Mouse (Mus musculus): ENCODE measurements around the gene Inhbe. TPM values are rescaled to one million over a fixed set of nuclear protein-coding genes. Genes with fewer than 3 reads are reported as not detected.
A peak's percentile ranks its signal among the peaks of the same experiment; 100 is the strongest.

Gene Inhbe
- polyA plus RNA-seq, 1 experiment from 2014 or later = 0.09 TPM

DNA sequence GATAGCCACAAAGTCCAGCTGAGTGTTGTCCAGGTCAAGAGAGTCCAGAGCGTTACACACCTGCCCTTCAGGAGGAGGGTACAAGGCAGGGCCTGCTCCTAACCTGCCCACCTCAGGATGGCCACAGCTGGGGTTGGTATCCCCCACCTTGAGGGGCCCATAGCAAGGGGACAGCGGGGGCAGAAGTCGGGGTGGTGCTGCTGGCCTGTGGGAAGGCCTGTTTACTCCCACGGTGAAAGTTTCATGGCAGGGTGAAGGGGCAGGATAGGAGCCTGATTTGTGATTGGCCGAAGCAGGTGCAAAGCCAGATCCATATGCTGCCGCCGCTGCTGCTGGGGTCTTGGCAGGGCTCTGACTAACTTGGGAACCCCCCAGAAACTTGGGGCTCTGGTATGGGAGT lies 24.0 kb downstream of the Inhbe start:
- 81% methylated on average over 7 of the region's 7 CpGs for WGBS
- Histone ChIP-seq H3K9me3 (no peaks in the 10 kb centered on the region), H3K36me3 (no peaks in the 10 kb centered on the region), H3K27me3 (peaks cover 53% of the 10 kb centered on the region), H3K4me2 (no peak overlapping the region), H3K27ac (replicated peaks) (no peak overlapping the region), H3K4me1 (replicated peaks) (peaks cover 14% of the 10 kb centered on the region), H3K4me3 (no peak overlapping the region), H3K9ac (no peak overlapping the region)
- ATAC-seq (ENCODE audit: low FRiP score, low read depth) = no peak

- no peak for ATAC-seq (ENCODE audit: low FRiP score, low read depth)
- Histone ChIP-seq H3K9ac (no peak overlapping the region), H3K27ac (replicated peaks) (no peak overlapping the region), H3K27me3 (peaks cover 76% of the 10 kb centered on the region), H3K9me3 (no peaks in the 10 kb centered on the region), H3K4me2 (no peak overlapping the region), H3K36me3 (no peaks in the 10 kb centered on the region), H3K4me3 (no peak overlapping the region), H3K4me1 (replicated peaks) (peaks cover 14% of the 10 kb centered on the region)
- 46% methylated on average over 18 of the region's 18 CpGs for WGBS
Observed at GRCm38 (mm10) chr10:127327461-127328145, 26.6 kb downstream of the Inhbe start.

- H3K9ac ChIP-seq = no peak overlapping the region
- 4% methylated on average over 29 of the region's 29 CpGs for WGBS
- H3K4me3 ChIP-seq = peak overlapping the region; percentile 35
- H3K27me3 ChIP-seq = peaks cover 77% of the 10 kb centered on the region
- H3K27ac ChIP-seq (replicated peaks) = no peak overlapping the region
- H3K4me2 ChIP-seq = peak overlapping the region; percentile 62
- peaks cover 14% of the 10 kb centered on the region for H3K4me1 ChIP-seq (replicated peaks)
- H3K36me3 ChIP-seq = no peaks in the 10 kb centered on the region
- H3K9me3 ChIP-seq = no peaks in the 10 kb centered on the region
- ATAC-seq (ENCODE audit: low FRiP score, low read depth) = no peak
Observed at GRCm38 (mm10) chr10:127326828-127327227, 27.4 kb downstream of the Inhbe start.

- Histone ChIP-seq H3K4me2 (peak overlapping the region; percentile 62), H3K9me3 (no peaks in the 10 kb centered on the region), H3K9ac (peak overlapping the region; percentile 27), H3K27me3 (peaks cover 77% of the 10 kb centered on the region), H3K36me3 (no peaks in the 10 kb centered on the region), H3K27ac (replicated peaks) (no peak overlapping the region), H3K4me3 (peak overlapping the region; percentile 35), H3K4me1 (replicated peaks) (peaks cover 14% of the 10 kb centered on the region)
- under 1% methylated on average over 48 of the region's 54 CpGs for WGBS
- ATAC-seq (ENCODE audit: low FRiP score, low read depth) = no peak; the same call in 1 of the 2 replicates
Observed at GRCm38 (mm10) chr10:127326017-127326801, 28.0 kb downstream of the Inhbe start.

- Histone ChIP-seq H3K4me3 (peak overlapping the region; percentile 35; the same call in 1 of the 2 replicates), H3K27ac (replicated peaks) (no peak overlapping the region), H3K9ac (peak overlapping the region; percentile 27; the same call in 1 of the 2 replicates), H3K4me1 (replicated peaks) (peaks cover 14% of the 10 kb centered on the region), H3K9me3 (no peaks in the 10 kb centered on the region), H3K27me3 (peaks cover 75% of the 10 kb centered on the region), H3K36me3 (no peaks in the 10 kb centered on the region), H3K4me2 (peak overlapping the region; percentile 62; the same call in 1 of the 2 replicates)
- ATAC-seq (ENCODE audit: low FRiP score, low read depth) = no peak
- 36% methylated on average over 14 of the region's 14 CpGs for whole genome bisulfite sequencing
Observed at GRCm38 (mm10) chr10:127325454-127326016, 28.7 kb downstream of the Inhbe start.

DNA sequence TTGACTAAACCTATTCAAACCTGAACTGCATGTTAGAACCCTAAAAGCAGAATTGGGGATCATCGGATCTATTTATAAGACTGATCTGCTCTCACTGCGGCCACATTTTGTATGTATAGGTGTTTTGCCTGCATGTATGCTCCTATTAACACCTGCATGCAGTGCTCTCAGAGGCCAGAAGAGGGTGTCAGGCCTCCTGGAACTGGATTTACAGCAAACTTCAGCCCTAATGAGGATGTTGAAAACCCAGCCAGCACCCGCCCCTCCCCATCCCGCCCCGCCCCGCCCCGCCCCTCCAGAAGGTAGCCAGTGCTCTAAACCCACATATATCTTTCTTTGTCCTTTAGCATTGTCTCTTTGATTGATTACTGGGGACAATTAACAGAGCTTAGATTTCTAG lies 29.7 kb downstream of the Inhbe start:
- Histone ChIP-seq H3K27ac (replicated peaks) (no peak overlapping the region), H3K9ac (no peak overlapping the region), H3K27me3 (peaks cover 68% of the 10 kb centered on the region), H3K4me2 (no peak overlapping the region), H3K9me3 (no peaks in the 10 kb centered on the region), H3K36me3 (no peaks in the 10 kb centered on the region), H3K4me1 (replicated peaks) (peaks cover 14% of the 10 kb centered on the region), H3K4me3 (no peak overlapping the region)
- WGBS = 10% methylated on average over 7 of the region's 7 CpGs
- ATAC-seq (ENCODE audit: low FRiP score, low read depth) = no peak

GRCm38 (mm10) chr10:127323131-127323855 lies 30.9 kb downstream of the Inhbe start:
- 83% methylated on average over 17 of the region's 17 CpGs for WGBS
- Histone ChIP-seq H3K4me1 (replicated peaks) (peaks cover 14% of the 10 kb centered on the region), H3K9ac (no peak overlapping the region), H3K4me2 (no peak overlapping the region), H3K27me3 (peaks cover 56% of the 10 kb centered on the region), H3K9me3 (no peaks in the 10 kb centered on the region), H3K36me3 (no peaks in the 10 kb centered on the region), H3K27ac (replicated peaks) (no peak overlapping the region), H3K4me3 (no peak overlapping the region)
- no peak for ATAC-seq (ENCODE audit: low FRiP score, low read depth)

DNA sequence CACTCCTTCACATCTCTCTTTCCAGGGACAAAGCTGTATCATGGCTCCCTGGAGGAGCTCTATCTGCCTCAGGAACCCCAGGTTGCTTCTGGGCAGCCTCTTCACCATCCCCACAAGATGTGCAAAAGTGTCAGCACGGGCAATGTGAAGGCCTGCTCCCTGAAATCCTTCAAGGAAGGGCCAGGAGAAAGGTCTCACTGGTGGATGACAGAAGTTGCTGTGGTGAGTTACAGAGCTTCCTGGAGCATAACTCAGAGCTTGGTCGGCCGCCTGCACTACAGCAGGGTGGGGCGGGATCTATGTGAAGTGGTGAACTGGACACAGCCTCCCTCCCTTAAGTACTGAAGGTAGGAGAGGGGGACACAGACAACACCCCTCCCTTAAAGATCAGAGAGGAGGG lies 31.5 kb downstream of the Inhbe start:
- 86% methylated on average over 4 of the region's 4 CpGs for WGBS
- H3K4me2 ChIP-seq = no peak overlapping the region
- no peaks in the 10 kb centered on the region for H3K9me3 ChIP-seq
- H3K4me1 ChIP-seq (replicated peaks) = peaks cover 14% of the 10 kb centered on the region
- no peak overlapping the region for H3K9ac ChIP-seq
- H3K4me3 ChIP-seq = no peak overlapping the region
- ATAC-seq (ENCODE audit: low FRiP score, low read depth) = no peak
- H3K36me3 ChIP-seq = no peaks in the 10 kb centered on the region
- H3K27me3 ChIP-seq = peaks cover 49% of the 10 kb centered on the region
- H3K27ac ChIP-seq (replicated peaks) = no peak overlapping the region

DNA sequence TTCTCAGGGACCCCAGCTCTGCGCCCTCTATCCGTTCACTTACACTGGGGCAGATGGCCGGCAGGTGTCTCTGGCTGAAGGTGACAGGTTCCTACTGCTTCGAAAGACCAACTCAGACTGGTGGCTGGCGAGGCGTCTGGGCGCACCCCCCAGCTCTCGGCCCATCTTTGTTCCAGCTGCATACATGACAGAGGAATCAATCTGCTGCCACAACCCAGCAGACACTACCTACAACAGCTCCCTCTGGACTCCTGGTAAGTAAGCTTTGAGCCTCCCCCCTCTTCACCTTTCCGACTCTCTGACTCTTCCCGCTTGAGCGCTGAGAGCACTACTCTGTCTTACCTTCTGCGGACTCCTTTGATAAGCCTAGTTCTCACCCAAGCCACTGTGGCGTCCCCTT lies 32.0 kb downstream of the Inhbe start:
- H3K27me3 ChIP-seq = peaks cover 44% of the 10 kb centered on the region
- H3K4me2 ChIP-seq = no peak overlapping the region
- H3K4me1 ChIP-seq (replicated peaks) = peaks cover 14% of the 10 kb centered on the region
- H3K9me3 ChIP-seq = no peaks in the 10 kb centered on the region
- H3K4me3 ChIP-seq = no peak overlapping the region
- no peak overlapping the region for H3K9ac ChIP-seq
- H3K27ac ChIP-seq (replicated peaks) = no peak overlapping the region
- no peaks in the 10 kb centered on the region for H3K36me3 ChIP-seq
- 71% methylated on average over 13 of the region's 13 CpGs for WGBS
- ATAC-seq (ENCODE audit: low FRiP score, low read depth) = no peak

- Histone ChIP-seq H3K9ac (no peak within 1 kb of the TSS), H3K27ac (replicated peaks) (no peak within 1 kb of the TSS), H3K27me3 (peaks cover 39% of the 10 kb centered on the region), H3K36me3 (no peaks in the 10 kb centered on the region), H3K4me1 (replicated peaks) (peaks cover 9% of the 10 kb centered on the region), H3K4me2 (no peak within 1 kb of the TSS), H3K4me3 (no peak within 1 kb of the TSS), H3K9me3 (no peaks in the 10 kb centered on the region)
- 68% methylated on average over 2 of the region's 3 CpGs for WGBS
- ATAC-seq (ENCODE audit: low FRiP score, low read depth) = no peak
Observed at GRCm38 (mm10) chr10:127321621-127322020, 32.6 kb downstream of the Inhbe start, which contains the start of gene Arhgap9. Gene Arhgap9 (plus strand): TSS chr10:127321964.

- peaks cover 22% of the 10 kb centered on the region for H3K27me3 ChIP-seq
- H3K4me1 ChIP-seq (replicated peaks) = no peaks in the 10 kb centered on the region
- no peak overlapping the region for H3K4me3 ChIP-seq
- no peaks in the 10 kb centered on the region for H3K9me3 ChIP-seq
- no peak for ATAC-seq (ENCODE audit: low FRiP score, low read depth)
- H3K36me3 ChIP-seq = no peaks in the 10 kb centered on the region
- no peak overlapping the region for H3K9ac ChIP-seq
- no peak overlapping the region for H3K4me2 ChIP-seq
- 78% methylated on average over 7 of the region's 7 CpGs for WGBS
- no peak overlapping the region for H3K27ac ChIP-seq (replicated peaks)
Observed at GRCm38 (mm10) chr10:127319969-127320368, 34.2 kb downstream of the Inhbe start.

Measured in hindbrain, embryonic 15.5 days (tissue).